Mouse (Mus musculus): Measurements from ENCODE around the gene Klhl36. TPM values are rescaled to one million over a fixed set of nuclear protein-coding genes. Genes with fewer than 3 reads are reported as not detected.
A peak's percentile ranks its signal among the peaks of the same experiment; 100 is the strongest.

Gene Klhl36
- polyA plus RNA-seq, 1 experiment from 2014 or later, result 11.9 TPM

DNA sequence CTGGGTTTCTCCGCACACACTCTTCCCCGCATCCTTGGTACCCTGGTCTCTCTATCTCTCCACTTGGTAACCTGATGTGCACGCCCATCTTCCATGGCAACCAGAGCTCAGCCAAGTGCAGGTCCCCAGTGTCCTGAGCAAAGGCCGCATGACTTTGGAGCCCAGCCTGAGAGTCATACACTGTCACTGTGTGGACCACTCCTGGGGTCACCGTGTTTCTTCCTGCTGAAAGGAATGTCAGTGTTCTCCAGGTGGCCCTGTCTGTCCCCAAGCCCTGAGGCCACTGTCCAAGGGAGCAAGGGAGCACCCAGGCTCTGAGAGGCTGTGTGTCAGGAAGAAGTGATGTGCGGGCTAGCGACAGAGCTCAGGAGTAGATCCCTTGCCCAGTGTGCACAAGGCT, 21.2 kb downstream of the Klhl36 start:
- H3K4me2 ChIP-seq (ENCODE audit: low read length), result no peak overlapping the region
- no peaks in the 10 kb centered on the region for H3K27me3 ChIP-seq (replicated peaks; ENCODE audit: control insufficient read depth, insufficient read depth, low read length)
- 93% methylated on average over 7 of the region's 7 CpGs for WGBS
- H3K4me3 ChIP-seq (ENCODE audit: low read depth, low read length), result no peak overlapping the region
- H3K27ac ChIP-seq (ENCODE audit: low read depth, low read length), result no peak overlapping the region
- H3K9me3 ChIP-seq (replicated peaks; ENCODE audit: control insufficient read depth, low read length), result no peaks in the 10 kb centered on the region
- ATAC-seq (no peak), DNase-seq (ENCODE audit: low spot score) (no peak)
- H3K9ac ChIP-seq (ENCODE audit: low read length), result no peak overlapping the region
- H3K4me1 ChIP-seq (ENCODE audit: control insufficient read depth, insufficient read depth, low read length), result no peaks in the 10 kb centered on the region
- H3K36me3 ChIP-seq (ENCODE audit: control insufficient read depth, insufficient read depth, low read length), result no peaks in the 10 kb centered on the region

DNA sequence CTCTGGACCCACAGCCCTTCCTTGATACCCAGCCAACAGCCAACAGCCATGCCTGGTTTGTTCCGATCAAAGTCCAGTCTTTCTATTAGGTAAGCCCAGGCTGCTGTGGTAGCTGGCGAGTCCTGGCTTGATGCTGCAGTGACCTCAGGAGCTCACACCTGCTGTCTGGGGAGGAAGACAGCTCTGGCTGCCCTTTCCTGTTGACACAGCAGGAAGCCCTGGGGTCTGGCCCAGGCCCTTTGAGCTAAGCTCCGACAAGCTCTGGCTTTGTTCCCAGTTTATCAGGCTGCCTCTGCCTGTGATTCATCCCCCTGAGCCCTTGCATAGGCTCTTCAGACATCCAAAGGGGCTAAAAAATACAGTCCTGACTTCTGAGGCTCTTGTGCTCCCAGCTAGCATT, 23.5 kb downstream of the Klhl36 start:
- no peaks in the 10 kb centered on the region for H3K36me3 ChIP-seq (ENCODE audit: control insufficient read depth, insufficient read depth, low read length)
- H3K4me1 ChIP-seq (ENCODE audit: control insufficient read depth, insufficient read depth, low read length), result no peaks in the 10 kb centered on the region
- no peak overlapping the region for H3K4me2 ChIP-seq (ENCODE audit: low read length)
- 31% methylated on average over 3 of the region's 3 CpGs for WGBS
- H3K9ac ChIP-seq (ENCODE audit: low read length), result no peak overlapping the region
- DNase-seq (ENCODE audit: low spot score), result peak; percentile 68
- H3K4me3 ChIP-seq (ENCODE audit: low read depth, low read length), result no peak overlapping the region
- H3K27me3 ChIP-seq (replicated peaks; ENCODE audit: control insufficient read depth, insufficient read depth, low read length), result no peaks in the 10 kb centered on the region
- ATAC-seq, result no peak
- no peaks in the 10 kb centered on the region for H3K9me3 ChIP-seq (replicated peaks; ENCODE audit: control insufficient read depth, low read length)
- no peak overlapping the region for H3K27ac ChIP-seq (ENCODE audit: low read depth, low read length)

DNA sequence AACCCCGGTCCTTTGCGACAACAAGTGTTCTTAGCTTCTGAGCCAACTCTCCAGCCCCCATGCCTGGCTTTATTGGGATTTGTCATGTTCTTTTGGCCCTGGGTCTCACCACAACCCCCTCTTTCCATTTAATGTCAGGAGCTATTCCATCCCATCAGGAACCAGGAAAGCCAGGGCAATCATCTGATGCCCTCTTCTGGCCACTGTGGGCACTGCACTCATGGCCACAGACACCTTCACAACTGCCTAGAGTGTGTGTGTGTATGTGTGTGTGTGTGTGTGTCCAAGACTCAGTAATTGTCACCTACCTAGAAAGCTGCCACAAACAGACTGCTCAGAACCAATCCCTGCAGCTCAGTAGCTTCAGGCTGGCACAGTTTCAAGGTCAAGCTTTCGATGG, 25.1 kb downstream of the Klhl36 start:
- no peaks in the 10 kb centered on the region for H3K4me1 ChIP-seq (ENCODE audit: control insufficient read depth, insufficient read depth, low read length)
- no peaks in the 10 kb centered on the region for H3K27me3 ChIP-seq (replicated peaks; ENCODE audit: control insufficient read depth, insufficient read depth, low read length)
- H3K4me2 ChIP-seq (ENCODE audit: low read length), result no peak overlapping the region
- ATAC-seq (no peak), DNase-seq (ENCODE audit: low spot score) (peak; percentile 14)
- H3K9me3 ChIP-seq (replicated peaks; ENCODE audit: control insufficient read depth, low read length), result no peaks in the 10 kb centered on the region
- H3K27ac ChIP-seq (ENCODE audit: low read depth, low read length), result no peak overlapping the region
- no peak overlapping the region for H3K9ac ChIP-seq (ENCODE audit: low read length)
- no peaks in the 10 kb centered on the region for H3K36me3 ChIP-seq (ENCODE audit: control insufficient read depth, insufficient read depth, low read length)
- 85% methylated on average over 3 of the region's 3 CpGs for WGBS
- no peak overlapping the region for H3K4me3 ChIP-seq (ENCODE audit: low read depth, low read length)

DNA sequence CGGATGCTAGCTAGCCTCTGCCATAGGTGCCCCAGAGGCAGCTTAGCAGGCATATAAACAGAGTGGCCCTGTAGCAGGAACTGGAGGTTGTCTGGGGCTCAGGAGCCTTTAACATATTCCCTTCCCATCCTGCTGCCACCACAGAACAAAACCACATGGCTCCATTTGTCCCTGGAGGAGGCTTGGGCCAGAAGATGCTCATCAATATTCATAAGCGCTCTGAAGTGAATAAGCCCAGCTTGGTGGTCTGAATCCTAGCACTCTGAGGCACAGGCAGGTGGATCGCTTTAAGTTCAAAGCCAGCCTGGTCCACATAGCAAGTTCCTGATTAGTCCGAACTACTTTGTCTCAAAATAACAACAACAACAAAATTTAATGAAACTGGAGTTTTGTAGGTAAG, 25.9 kb downstream of the Klhl36 start:
- Histone ChIP-seq H3K27me3 (replicated peaks; ENCODE audit: control insufficient read depth, insufficient read depth, low read length) (no peaks in the 10 kb centered on the region), H3K4me2 (ENCODE audit: low read length) (no peak overlapping the region), H3K27ac (ENCODE audit: low read depth, low read length) (no peak overlapping the region), H3K4me1 (ENCODE audit: control insufficient read depth, insufficient read depth, low read length) (no peaks in the 10 kb centered on the region), H3K4me3 (ENCODE audit: low read depth, low read length) (no peak overlapping the region), H3K9me3 (replicated peaks; ENCODE audit: control insufficient read depth, low read length) (no peaks in the 10 kb centered on the region), H3K9ac (ENCODE audit: low read length) (no peak overlapping the region), H3K36me3 (ENCODE audit: control insufficient read depth, insufficient read depth, low read length) (no peaks in the 10 kb centered on the region)
- WGBS, result 54% methylated on average over 4 of the region's 4 CpGs
- peak; percentile 55 for DNase-seq (ENCODE audit: low spot score)
- no peak for ATAC-seq

DNA sequence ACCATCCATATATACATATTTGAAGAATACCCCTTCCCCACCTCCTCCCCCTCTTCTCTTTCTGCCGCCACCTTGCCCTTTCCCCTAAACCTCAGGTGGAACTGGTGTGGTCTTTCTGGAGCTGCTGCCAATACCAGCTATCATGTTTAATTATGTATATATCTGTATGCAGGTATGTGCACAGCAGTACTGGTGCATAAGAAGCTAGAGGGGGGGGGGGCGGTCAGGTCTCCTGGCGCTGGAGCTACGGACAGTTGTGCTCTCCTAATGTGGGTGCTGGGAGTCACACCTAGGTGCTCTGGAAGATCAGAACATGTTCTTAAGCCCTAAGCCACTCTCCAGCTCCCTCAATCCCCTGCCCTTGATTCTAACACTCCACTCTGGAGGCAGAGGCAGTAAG, 35.0 kb downstream of the Klhl36 start:
- whole genome bisulfite sequencing, result 70% methylated on average over 4 of the region's 4 CpGs
- no peak overlapping the region for H3K4me2 ChIP-seq (ENCODE audit: low read length)
- no peak overlapping the region for H3K9ac ChIP-seq (ENCODE audit: low read length)
- H3K4me1 ChIP-seq (ENCODE audit: control insufficient read depth, insufficient read depth, low read length), result no peaks in the 10 kb centered on the region
- no peak overlapping the region for H3K4me3 ChIP-seq (ENCODE audit: low read depth, low read length)
- H3K27me3 ChIP-seq (replicated peaks; ENCODE audit: control insufficient read depth, insufficient read depth, low read length), result peaks cover 8% of the 10 kb centered on the region
- ATAC-seq (no peak), DNase-seq (ENCODE audit: low spot score) (no peak)
- H3K9me3 ChIP-seq (replicated peaks; ENCODE audit: control insufficient read depth, low read length), result no peaks in the 10 kb centered on the region
- no peak overlapping the region for H3K27ac ChIP-seq (ENCODE audit: low read depth, low read length)
- H3K36me3 ChIP-seq (ENCODE audit: control insufficient read depth, insufficient read depth, low read length), result no peaks in the 10 kb centered on the region

DNA sequence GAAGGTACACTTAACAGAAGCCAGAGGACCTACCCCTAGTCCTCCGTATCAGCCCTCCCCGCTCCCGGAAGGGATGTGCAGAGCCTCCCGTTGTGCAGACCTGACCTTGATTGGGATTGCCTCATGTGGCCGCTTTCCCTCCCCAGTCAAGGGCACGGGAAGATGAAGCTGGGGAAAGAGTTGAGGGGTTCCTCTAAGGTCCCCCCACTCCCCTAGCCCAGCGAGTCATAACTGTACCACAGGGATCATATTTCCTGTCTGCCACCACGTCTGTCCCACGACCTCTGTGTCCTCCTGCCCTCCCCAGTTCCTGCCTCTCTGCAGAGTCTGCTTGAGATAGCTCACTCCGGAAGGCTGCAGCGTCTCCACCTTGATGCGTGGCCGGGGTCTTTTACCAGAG, 35.9 kb downstream of the Klhl36 start:
- Histone ChIP-seq H3K9ac (ENCODE audit: low read length) (no peak overlapping the region), H3K27ac (ENCODE audit: low read depth, low read length) (no peak overlapping the region), H3K4me3 (ENCODE audit: low read depth, low read length) (no peak overlapping the region), H3K36me3 (ENCODE audit: control insufficient read depth, insufficient read depth, low read length) (no peaks in the 10 kb centered on the region), H3K27me3 (replicated peaks; ENCODE audit: control insufficient read depth, insufficient read depth, low read length) (peaks cover 8% of the 10 kb centered on the region), H3K9me3 (replicated peaks; ENCODE audit: control insufficient read depth, low read length) (no peaks in the 10 kb centered on the region), H3K4me1 (ENCODE audit: control insufficient read depth, insufficient read depth, low read length) (no peaks in the 10 kb centered on the region), H3K4me2 (ENCODE audit: low read length) (no peak overlapping the region)
- WGBS, result 24% methylated on average over 13 of the region's 13 CpGs
- ATAC-seq (no peak), DNase-seq (ENCODE audit: low spot score) (no peak)

DNA sequence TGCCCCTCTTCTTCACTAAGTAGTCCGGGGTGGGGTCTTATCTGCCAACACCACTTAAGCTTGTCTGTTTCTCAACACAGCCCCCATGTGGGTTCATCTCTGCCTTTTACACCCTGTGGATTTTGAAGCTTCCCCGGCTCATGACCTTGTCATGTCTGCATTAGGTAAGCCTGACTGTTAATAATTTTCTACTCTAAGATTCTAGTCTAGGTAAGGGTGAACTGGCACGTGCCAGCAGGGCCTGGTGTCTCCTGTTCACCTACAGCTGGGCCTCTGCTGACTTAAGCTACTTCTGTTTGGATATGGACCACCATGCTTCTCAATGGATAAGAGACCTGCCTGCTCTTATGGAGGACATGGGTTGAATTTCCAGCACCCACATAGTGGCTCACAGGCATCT, 39.3 kb downstream of the Klhl36 start:
- H3K9ac ChIP-seq (ENCODE audit: low read length), result no peak overlapping the region
- no peaks in the 10 kb centered on the region for H3K9me3 ChIP-seq (replicated peaks; ENCODE audit: control insufficient read depth, low read length)
- DNase-seq (ENCODE audit: low spot score), result no peak
- H3K4me2 ChIP-seq (ENCODE audit: low read length), result no peak overlapping the region
- no peak overlapping the region for H3K27ac ChIP-seq (ENCODE audit: low read depth, low read length)
- H3K4me3 ChIP-seq (ENCODE audit: low read depth, low read length), result no peak overlapping the region
- ATAC-seq, result no peak
- WGBS, result 79% methylated on average over 3 of the region's 3 CpGs
- no peaks in the 10 kb centered on the region for H3K4me1 ChIP-seq (ENCODE audit: control insufficient read depth, insufficient read depth, low read length)
- peaks cover 8% of the 10 kb centered on the region for H3K27me3 ChIP-seq (replicated peaks; ENCODE audit: control insufficient read depth, insufficient read depth, low read length)
- no peaks in the 10 kb centered on the region for H3K36me3 ChIP-seq (ENCODE audit: control insufficient read depth, insufficient read depth, low read length)

DNA sequence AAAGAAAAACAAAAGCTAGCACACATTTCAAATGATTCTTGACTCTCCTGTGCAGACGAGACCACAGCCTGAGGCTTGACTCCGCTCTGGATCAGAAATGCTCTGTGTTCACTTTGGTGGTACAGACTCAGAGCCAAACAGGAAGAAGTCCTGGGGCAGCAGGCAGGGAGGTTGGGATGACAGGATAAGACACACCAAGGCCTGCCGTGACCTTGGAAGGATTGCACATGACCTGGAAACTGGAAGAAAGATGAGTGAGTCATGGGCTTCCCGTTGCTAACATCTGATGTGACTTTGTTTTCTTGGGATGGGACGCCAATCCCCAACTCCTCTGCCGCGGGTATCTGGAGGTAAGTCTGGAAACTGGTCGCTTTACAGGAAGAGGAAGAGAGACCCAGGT, 39.9 kb downstream of the Klhl36 start:
- Histone ChIP-seq H3K9ac (ENCODE audit: low read length) (no peak overlapping the region), H3K27me3 (replicated peaks; ENCODE audit: control insufficient read depth, insufficient read depth, low read length) (peaks cover 8% of the 10 kb centered on the region), H3K4me1 (ENCODE audit: control insufficient read depth, insufficient read depth, low read length) (no peaks in the 10 kb centered on the region), H3K27ac (ENCODE audit: low read depth, low read length) (no peak overlapping the region), H3K4me3 (ENCODE audit: low read depth, low read length) (no peak overlapping the region), H3K9me3 (replicated peaks; ENCODE audit: control insufficient read depth, low read length) (no peaks in the 10 kb centered on the region), H3K36me3 (ENCODE audit: control insufficient read depth, insufficient read depth, low read length) (no peaks in the 10 kb centered on the region), H3K4me2 (ENCODE audit: low read length) (no peak overlapping the region)
- DNase-seq (ENCODE audit: low spot score) (no peak), ATAC-seq (no peak)
- 80% methylated on average over 8 of the region's 8 CpGs for WGBS

DNA sequence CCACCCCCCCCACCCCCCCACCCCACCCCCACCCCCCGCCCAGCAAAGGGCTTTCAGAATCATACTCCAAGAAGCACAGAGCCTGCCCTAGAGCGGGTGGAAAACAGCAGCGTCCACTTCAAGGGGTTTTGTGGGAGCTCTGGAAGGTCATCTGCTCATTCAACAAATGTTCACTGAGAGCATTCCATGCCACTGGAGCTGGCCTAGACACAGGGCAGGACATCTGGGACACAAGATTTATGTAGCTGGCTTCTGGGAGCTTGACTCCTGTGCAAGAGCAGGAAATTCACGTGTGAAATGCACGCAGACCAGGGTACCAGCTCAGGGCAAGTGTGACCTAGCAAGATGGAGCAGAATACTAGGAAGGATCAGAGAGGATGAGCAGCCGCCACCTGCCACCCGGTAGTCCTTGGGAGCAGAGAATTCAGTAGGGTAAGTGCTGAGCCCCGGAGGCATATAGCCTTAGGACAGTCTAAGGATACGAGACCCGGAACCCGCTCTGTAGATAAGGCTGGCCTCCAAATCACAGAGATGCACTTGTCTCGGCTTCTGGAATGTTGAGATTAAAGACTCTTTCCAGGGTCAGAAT, 42.4 kb downstream of the Klhl36 start:
- 63% methylated on average over 12 of the region's 12 CpGs for WGBS
- no peak overlapping the region for H3K4me3 ChIP-seq (ENCODE audit: low read depth, low read length)

More for the DNA sequence above, 42.4 kb downstream of the Klhl36 start:
- Histone ChIP-seq H3K4me2 (ENCODE audit: low read length) (no peak overlapping the region), H3K9ac (ENCODE audit: low read length) (no peak overlapping the region), H3K9me3 (replicated peaks; ENCODE audit: control insufficient read depth, low read length) (no peaks in the 10 kb centered on the region), H3K27ac (ENCODE audit: low read depth, low read length) (no peak overlapping the region), H3K27me3 (replicated peaks; ENCODE audit: control insufficient read depth, insufficient read depth, low read length) (no peaks in the 10 kb centered on the region), H3K4me1 (ENCODE audit: control insufficient read depth, insufficient read depth, low read length) (no peaks in the 10 kb centered on the region), H3K36me3 (ENCODE audit: control insufficient read depth, insufficient read depth, low read length) (no peaks in the 10 kb centered on the region)
- ATAC-seq (no peak), DNase-seq (ENCODE audit: low spot score) (no peak)
